In genomic region chr5:104224750-104225149, GRCm38 (mm10) we compare ENCODE assay signal across 28 mouse cellular contexts. TPM values are rescaled to one million over a fixed set of nuclear protein-coding genes. Genes with fewer than 3 reads are reported as not detected.
DNase-seq lines count a peak whose midpoint lies in the region; ATAC-seq and TF ChIP-seq lines count a peak whose summit lies in the region.
"Had no signal": no experiment of that assay in that cellular context is flagged by ENCODE, and none has a peak within 500 bp of the region (broad histone marks: within the 10 kb centered on the region; RNA-seq: fewer than 3 reads in every experiment).

No protein-coding gene starts in this region.

- intact Hi-C loops in left cerebral cortex, adult 2 months (cut with DNase I): no loop called here

- H3K36me3 ChIP-seq in intestine, embryonic 14.5 days (ENCODE audit: control insufficient read depth, insufficient read depth, low read length): no peaks in the 10 kb centered on the region
- H3K36me3 ChIP-seq in intestine, embryonic 15.5 days: no peaks in the 10 kb centered on the region
- no peaks in the 10 kb centered on the region for H3K36me3 ChIP-seq in intestine, embryonic 16.5 days (ENCODE audit: control insufficient read depth, insufficient read depth, low read length)
- no peaks in the 10 kb centered on the region for H3K36me3 ChIP-seq in intestine, postnatal 0 days (ENCODE audit: control insufficient read depth, insufficient read depth)
- H3K36me3 ChIP-seq: G1E had no signal

- no peak overlapping the region for H3K9ac ChIP-seq in intestine, embryonic 14.5 days (ENCODE audit: low read length)
- H3K9ac ChIP-seq in intestine, embryonic 15.5 days: no peak overlapping the region
- no peak overlapping the region for H3K9ac ChIP-seq in intestine, embryonic 16.5 days (ENCODE audit: low read depth, low read length)
- no peak overlapping the region for H3K9ac ChIP-seq in intestine, postnatal 0 days (ENCODE audit: low read depth, low read length)

- no peak overlapping the region for H3K27ac ChIP-seq in intestine, embryonic 14.5 days (ENCODE audit: low read depth)
- no peak overlapping the region for H3K27ac ChIP-seq in intestine, embryonic 15.5 days
- no peak overlapping the region for H3K27ac ChIP-seq in intestine, embryonic 16.5 days (ENCODE audit: low read length)
- H3K27ac ChIP-seq in intestine, postnatal 0 days (ENCODE audit: low read depth, low read length): no peak overlapping the region
- H3K27ac ChIP-seq in left cerebral cortex, adult 2 months: no peak overlapping the region

- no peaks in the 10 kb centered on the region for H3K4me1 ChIP-seq in intestine, embryonic 14.5 days (replicated peaks; ENCODE audit: control insufficient read depth, insufficient read depth, low read length)
- peaks cover 5% of the 10 kb centered on the region; the same call in 1 of the 2 replicates for H3K4me1 ChIP-seq in intestine, embryonic 15.5 days (replicated peaks)
- peaks cover 7% of the 10 kb centered on the region; the same call in 1 of the 2 replicates for H3K4me1 ChIP-seq in intestine, embryonic 16.5 days (ENCODE audit: control insufficient read depth, insufficient read depth, low read length)
- 0 out of 2 replicates have a peak, but pooled peaks cover 4% of the 10 kb centered on the region for H3K4me1 ChIP-seq in intestine, postnatal 0 days (replicated peaks; ENCODE audit: control insufficient read depth, insufficient read depth, low read length)

- no peak for DNase-seq in intestine, embryonic 14.5 days (ENCODE audit: low spot score)
- no peak for DNase-seq in left cerebral cortex, adult 2 months (ENCODE audit: extremely low spot score in 1 of 2, low spot score in 2 of 2)
- no peak for DNase-seq in cerebellum, adult 9-11 months
- no peak for DNase-seq in adrenal gland, adult 2 months
- DNase-seq in cerebellum, postnatal 25 days: no peak
- DNase-seq: adrenal gland, adult 8-10 months; adrenal gland, postnatal 10 days; adrenal gland, postnatal 14 days; adrenal gland, postnatal 25 days; adrenal gland, postnatal 36 days; B cell, adult 2 months; cerebellum, adult 11 months; cerebellum, adult 11-12 months; cerebellum, adult 18-20 months had no signal

- no peaks in the 10 kb centered on the region for H3K27me3 ChIP-seq in intestine, embryonic 14.5 days (replicated peaks; ENCODE audit: control insufficient read depth, insufficient read depth, low read length)
- no peaks in the 10 kb centered on the region for H3K27me3 ChIP-seq in intestine, embryonic 15.5 days (replicated peaks)
- H3K27me3 ChIP-seq in intestine, embryonic 16.5 days (replicated peaks; ENCODE audit: control insufficient read depth, insufficient read depth, low read length): no peaks in the 10 kb centered on the region
- H3K27me3 ChIP-seq in intestine, postnatal 0 days (replicated peaks; ENCODE audit: control insufficient read depth, insufficient read depth, low read length): peaks cover 11% of the 10 kb centered on the region
- H3K27me3 ChIP-seq: CH12.LX had no signal

- no peak overlapping the region for H3K4me2 ChIP-seq in intestine, embryonic 14.5 days (ENCODE audit: low read length)
- H3K4me2 ChIP-seq in intestine, embryonic 15.5 days (replicated peaks): no peak overlapping the region
- no peak overlapping the region for H3K4me2 ChIP-seq in intestine, embryonic 16.5 days (ENCODE audit: low read depth, low read length)
- H3K4me2 ChIP-seq in intestine, postnatal 0 days (replicated peaks; ENCODE audit: low read depth): no peak overlapping the region

- no peaks in the 10 kb centered on the region for H3K9me3 ChIP-seq in intestine, embryonic 14.5 days (ENCODE audit: control insufficient read depth, low read length)
- H3K9me3 ChIP-seq in intestine, embryonic 15.5 days: no peaks in the 10 kb centered on the region
- H3K9me3 ChIP-seq in intestine, embryonic 16.5 days (ENCODE audit: control insufficient read depth, low read length): no peaks in the 10 kb centered on the region
- H3K9me3 ChIP-seq in intestine, postnatal 0 days (ENCODE audit: control insufficient read depth): no peaks in the 10 kb centered on the region

- no peak overlapping the region for H3K4me3 ChIP-seq in intestine, embryonic 14.5 days (ENCODE audit: low read depth, low read length)
- H3K4me3 ChIP-seq in intestine, embryonic 15.5 days (replicated peaks): no peak overlapping the region
- H3K4me3 ChIP-seq in intestine, embryonic 16.5 days (ENCODE audit: low read length): no peak overlapping the region
- H3K4me3 ChIP-seq in intestine, postnatal 0 days (ENCODE audit: low read depth, low read length): no peak overlapping the region
- H3K4me3 ChIP-seq in left cerebral cortex, adult 2 months: no peak overlapping the region

- 0 out of 2 replicates have a peak, but pooled peaks have one; percentile 62 for ATAC-seq in intestine, embryonic 14.5 days (replicated peaks; ENCODE audit: low FRiP score, low TSS enrichment, low read depth)
- ATAC-seq in intestine, embryonic 15.5 days: peak; percentile 86
- ATAC-seq in intestine, embryonic 16.5 days: peak; percentile 91
- peak; percentile 65; the same call in 1 of the 2 replicates for ATAC-seq in intestine, postnatal 0 days
- ATAC-seq: activated CD4-positive, CD25-positive, alpha-beta regulatory T cell, adult 4 months; CD4-positive, CD25-positive, alpha-beta regulatory T cell, adult 4 months; Patski had no signal

- no peak for TF ChIP-seq CTCF in intestine, postnatal 0 days (IDR thresholded peaks at IDR 0.05; ENCODE audit: low read depth)
- no peak for TF ChIP-seq CTCF in left cerebral cortex, adult 2 months (IDR thresholded peaks at IDR 0.05)

RNA-seq across cellular contexts. Expression of gene Dmp1, which starts 22.3 kb away (rescaled TPM):
- 0.64 and 0.90 TPM in 2 replicates for polyA plus RNA-seq in intestine, embryonic 14.5 days (2014; fragmentation: Nextera tagmentation; extraction: Ambion mirVana)
- polyA plus RNA-seq in intestine, embryonic 15.5 days (2015; fragmentation: Nextera tagmentation; extraction: Ambion mirVana): 0.61 and 0.72 TPM in 2 replicates
- polyA plus RNA-seq in intestine, embryonic 16.5 days (2015; fragmentation: Nextera tagmentation; extraction: Ambion mirVana): 0.66 and 0.77 TPM in 2 replicates
- 0.30 and 0.34 TPM in 2 replicates for polyA plus RNA-seq in intestine, postnatal 0 days (2015; fragmentation: Nextera tagmentation; extraction: Ambion mirVana)
- 1 to 10 TPM; 6.0 to 6.8 TPM for total RNA-seq in left cerebral cortex, adult 2 months (2021)
- under 1 TPM in 1 of 2 experiments, not detected in 1; 0.10 TPM for total RNA-seq in adrenal gland, adult 2 months (2021)
- polyA plus RNA-seq in adrenal gland, adult 2 months (2012; rRNA removed): not detected in 2 replicates
- total RNA-seq: adrenal gland, adult 18-20 months; adrenal gland, postnatal 14 days; adrenal gland, postnatal 25 days; adrenal gland, postnatal 36 days; ES-E14; MEL had no signal
- polyA plus RNA-seq: activated CD4-positive, CD25-positive, alpha-beta regulatory T cell, adult 4 months; CD4-positive, CD25-positive, alpha-beta regulatory T cell, adult 4 months; G1E; Patski had no signal

RNA-seq across cellular contexts. Expression of gene Dspp, which starts 54.2 kb away (rescaled TPM):
- polyA plus RNA-seq in intestine, embryonic 14.5 days (2014; fragmentation: Nextera tagmentation; extraction: Ambion mirVana): not detected in 2 replicates
- not detected in 2 replicates for polyA plus RNA-seq in intestine, embryonic 15.5 days (2015; fragmentation: Nextera tagmentation; extraction: Ambion mirVana)
- polyA plus RNA-seq in intestine, embryonic 16.5 days (2015; fragmentation: Nextera tagmentation; extraction: Ambion mirVana): not detected in 2 replicates
- polyA plus RNA-seq in intestine, postnatal 0 days (2015; fragmentation: Nextera tagmentation; extraction: Ambion mirVana): not detected in 2 replicates
- total RNA-seq in left cerebral cortex, adult 2 months (2021): under 1 TPM; 0.07 to 0.09 TPM
- total RNA-seq in adrenal gland, adult 2 months (2021): not detected
- not detected in 2 replicates for polyA plus RNA-seq in adrenal gland, adult 2 months (2012; rRNA removed)
- total RNA-seq: adrenal gland, adult 18-20 months; adrenal gland, adult 8-10 months; adrenal gland, postnatal 10 days; adrenal gland, postnatal 14 days; adrenal gland, postnatal 25 days; adrenal gland, postnatal 36 days; adrenal gland, postnatal 4 days; CH12.LX; ES-E14; MEL had no signal
- polyA plus RNA-seq: activated CD4-positive, CD25-positive, alpha-beta regulatory T cell, adult 4 months; brain, embryonic 14.5 days; C2C12; CD4-positive, CD25-positive, alpha-beta regulatory T cell, adult 4 months; G1E; Patski had no signal
